Mouse (Mus musculus) midbrain, embryonic 11.5 days (tissue): ENCODE measurements at regions not wholly inside any gene's neighbourhood (a gene's known extent, or its start where the extent isn't known, plus 50 kb on each side); places are given as distances from the start of the nearest gene placed in this dataset.

Experiments used
- ATAC-seq: fragments of 200-750 bp; cut with Nextera tagmentation; 2 replicates; pipeline ENCODE4 v1.8.0; 2017; ENCODE audit warnings: moderate TSS enrichment, moderate library complexity; ENCODE audit not compliant: low FRiP score
- DNase-seq: peaks from one replicate; pipeline ENCODE4 v3.0.0; 2015; ENCODE audit warnings: low spot score; ENCODE audit errors: missing footprints
- H3K27ac ChIP-seq: fragments of 300-500 bp; sonication (generic); 2 replicates; pipeline ENCODE4 v1.5.1; 2014; ENCODE audit warnings: low read depth, low read length
- H3K27me3 ChIP-seq: fragments of 300-500 bp; sonication (generic); 2 replicates; pipeline ENCODE4 v1.6.1; 2014; ENCODE audit warnings: mild to moderate bottlenecking, low read length, moderate library complexity, mixed read lengths; ENCODE audit not compliant: control insufficient read depth, insufficient read depth
- H3K36me3 ChIP-seq: fragments of 300-500 bp; sonication (generic); 2 replicates; pipeline ENCODE4 v1.6.1; 2014; ENCODE audit warnings: mild to moderate bottlenecking, low read length, moderate library complexity, mixed read lengths; ENCODE audit not compliant: control insufficient read depth, insufficient read depth
- H3K4me1 ChIP-seq: fragments of 300-500 bp; sonication (generic); 2 replicates; pipeline ENCODE4 v1.6.1; 2014; ENCODE audit warnings: low read length; ENCODE audit not compliant: control insufficient read depth, insufficient read depth
- H3K4me2 ChIP-seq: fragments of 300-500 bp; sonication (generic); 2 replicates; pipeline ENCODE4 v1.6.1; 2014; ENCODE audit warnings: mild to moderate bottlenecking, moderate library complexity
- H3K4me3 ChIP-seq: fragments of 300-500 bp; sonication (generic); 2 replicates; pipeline ENCODE4 v1.5.1; 2014; ENCODE audit warnings: low read depth, low read length
- H3K9ac ChIP-seq: fragments of 300-500 bp; sonication (generic); 2 replicates; pipeline ENCODE4 v1.6.1; 2014; ENCODE audit warnings: low read length
- H3K9me3 ChIP-seq: fragments of 300-500 bp; sonication (generic); 2 replicates; pipeline ENCODE4 v1.6.1; 2016; ENCODE audit warnings: low read length; ENCODE audit not compliant: control insufficient read depth
- WGBS: fragments of 180-500 bp; shearing (Covaris S2); extraction: QIAGEN DNeasy Blood & Tissue Kit; methylation state at CpG from one replicate; pipeline ENCODE4 v1.1.7; 2014; 5-methylcytosine and 5-hydroxymethylcytosine counted together

DNA sequence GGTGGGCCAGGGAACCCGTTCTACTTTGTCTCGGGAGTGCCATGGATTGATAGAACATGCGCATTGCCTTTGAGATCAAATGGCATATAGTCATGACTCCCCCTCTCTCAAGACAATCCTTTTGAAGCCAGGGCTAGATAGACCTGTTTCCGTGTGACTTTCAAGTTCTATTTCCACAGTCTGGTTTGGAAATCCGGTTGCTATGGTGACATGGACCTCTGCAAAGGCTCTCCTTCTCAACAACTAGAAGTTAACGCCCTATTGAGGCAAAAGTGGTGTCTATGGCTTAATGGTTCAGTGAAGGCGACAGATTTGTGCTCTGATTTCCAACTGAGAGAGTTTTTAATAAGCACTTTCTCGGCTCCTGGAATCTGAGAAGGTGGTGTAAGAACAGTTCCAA, 371.2 kb downstream of the Gxylt1 start:
- no peak for DNase-seq
- Histone ChIP-seq H3K27me3 (no peaks in the 10 kb centered on the region), H3K27ac (no peak overlapping the region), H3K4me2 (no peak overlapping the region), H3K9me3 (no peaks in the 10 kb centered on the region), H3K4me1 (no peaks in the 10 kb centered on the region), H3K36me3 (no peaks in the 10 kb centered on the region), H3K9ac (no peak overlapping the region), H3K4me3 (no peak overlapping the region)
- WGBS, result 66% methylated on average over 8 of the region's 8 CpGs
- no peak for ATAC-seq

DNA sequence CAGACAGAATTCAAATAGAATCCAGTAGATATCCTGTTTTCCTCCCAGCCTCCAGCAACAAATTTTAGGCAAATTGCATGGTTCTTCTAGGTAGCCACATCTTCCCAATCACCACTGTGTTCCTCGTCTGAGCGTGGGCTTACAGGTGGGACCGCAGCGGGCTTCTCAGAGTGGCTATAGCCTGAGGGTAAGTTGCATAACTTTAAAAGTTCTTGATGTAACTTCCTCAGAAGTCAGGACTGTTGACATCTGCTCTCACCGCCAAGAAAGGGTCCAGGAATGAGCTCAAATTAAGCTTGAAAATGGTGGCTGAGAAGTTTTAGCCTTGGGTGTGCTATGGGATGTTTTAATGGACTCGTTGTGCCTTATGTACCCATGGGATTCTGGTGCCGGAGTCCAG, 377.7 kb downstream of the Gxylt1 start:
- Histone ChIP-seq H3K36me3 (no peaks in the 10 kb centered on the region), H3K9me3 (no peaks in the 10 kb centered on the region), H3K4me3 (no peak overlapping the region), H3K4me2 (no peak overlapping the region), H3K27me3 (no peaks in the 10 kb centered on the region), H3K9ac (no peak overlapping the region), H3K27ac (no peak overlapping the region), H3K4me1 (no peaks in the 10 kb centered on the region)
- ATAC-seq, result no peak
- DNase-seq, result no peak
- WGBS, result 89% methylated on average over 7 of the region's 7 CpGs

DNA sequence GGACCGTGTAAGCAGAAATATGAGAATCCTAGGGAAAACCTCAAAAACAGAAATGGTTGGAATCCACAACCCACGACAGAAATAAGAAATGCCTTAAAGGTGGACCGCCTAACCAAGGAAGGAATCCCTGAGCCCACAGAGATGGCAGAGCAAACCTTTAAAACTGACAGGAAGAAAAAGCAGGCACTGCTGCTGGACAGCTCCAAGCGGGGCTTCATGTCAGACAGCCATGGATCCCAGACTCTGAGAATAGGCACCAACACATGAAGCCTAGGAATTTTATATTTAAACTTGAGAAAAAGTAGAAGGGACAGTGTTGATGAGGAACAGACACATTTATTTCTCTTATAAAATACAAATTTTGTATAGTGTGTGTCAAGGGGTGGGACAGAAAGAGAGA, 379.1 kb downstream of the Gxylt1 start:
- Histone ChIP-seq H3K36me3 (no peaks in the 10 kb centered on the region), H3K27ac (no peak overlapping the region), H3K27me3 (no peaks in the 10 kb centered on the region), H3K4me1 (no peaks in the 10 kb centered on the region), H3K9ac (no peak overlapping the region), H3K4me3 (no peak overlapping the region), H3K9me3 (no peaks in the 10 kb centered on the region), H3K4me2 (no peak overlapping the region)
- DNase-seq (no peak), ATAC-seq (no peak)
- 67% methylated on average over 4 of the region's 4 CpGs for WGBS

DNA sequence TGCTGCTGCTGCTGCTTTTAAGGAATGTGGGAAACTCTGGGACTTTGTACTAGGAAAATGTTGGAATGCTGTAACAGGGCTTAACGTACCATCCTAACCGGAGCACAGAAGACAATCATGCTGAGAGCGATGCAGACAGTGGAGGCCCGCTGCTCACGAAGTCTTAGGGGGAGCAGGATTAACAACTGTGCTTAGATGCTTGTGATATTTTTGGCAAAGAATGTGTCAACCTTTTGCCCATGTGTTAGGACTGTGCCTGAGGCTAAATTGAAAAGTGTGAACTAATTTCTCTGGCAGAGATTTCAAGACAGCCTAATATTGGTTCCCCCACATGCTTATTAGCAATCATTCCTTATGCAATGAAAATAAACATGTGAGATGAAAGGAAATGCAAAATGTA, 398.5 kb downstream of the Gxylt1 start:
- Histone ChIP-seq H3K4me2 (no peak overlapping the region), H3K9ac (no peak overlapping the region), H3K27ac (no peak overlapping the region), H3K4me3 (no peak overlapping the region), H3K36me3 (no peaks in the 10 kb centered on the region), H3K4me1 (no peaks in the 10 kb centered on the region), H3K9me3 (no peaks in the 10 kb centered on the region), H3K27me3 (no peaks in the 10 kb centered on the region)
- no peak for ATAC-seq
- no peak for DNase-seq
- 82% methylated on average over 5 of the region's 5 CpGs for WGBS

DNA sequence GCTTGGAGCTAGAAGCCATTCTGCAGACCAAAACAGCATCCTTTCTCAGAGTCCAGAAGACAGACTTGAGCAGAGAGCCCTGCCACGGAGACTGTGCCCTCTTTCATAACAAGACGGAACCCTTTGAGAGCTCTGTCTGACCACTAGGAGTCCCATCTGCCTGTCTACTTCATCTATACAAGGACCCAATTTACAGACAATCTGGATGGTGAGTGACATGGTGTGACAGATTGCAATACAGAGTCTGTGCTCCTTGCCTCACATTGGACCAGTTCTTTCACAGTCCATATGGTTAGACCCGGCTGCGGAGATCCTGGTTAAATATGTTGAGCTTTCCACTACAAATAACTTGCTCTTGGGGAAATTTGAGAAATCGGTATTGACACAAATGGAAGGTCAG, 410.9 kb downstream of the Gxylt1 start:
- H3K4me3 ChIP-seq, result no peak overlapping the region
- no peaks in the 10 kb centered on the region for H3K4me1 ChIP-seq
- WGBS, result 83% methylated on average over 5 of the region's 5 CpGs
- no peak overlapping the region for H3K9ac ChIP-seq
- no peak overlapping the region for H3K27ac ChIP-seq
- no peak overlapping the region for H3K4me2 ChIP-seq
- H3K9me3 ChIP-seq, result no peaks in the 10 kb centered on the region
- no peaks in the 10 kb centered on the region for H3K27me3 ChIP-seq
- DNase-seq (no peak), ATAC-seq (no peak)
- H3K36me3 ChIP-seq, result no peaks in the 10 kb centered on the region

DNA sequence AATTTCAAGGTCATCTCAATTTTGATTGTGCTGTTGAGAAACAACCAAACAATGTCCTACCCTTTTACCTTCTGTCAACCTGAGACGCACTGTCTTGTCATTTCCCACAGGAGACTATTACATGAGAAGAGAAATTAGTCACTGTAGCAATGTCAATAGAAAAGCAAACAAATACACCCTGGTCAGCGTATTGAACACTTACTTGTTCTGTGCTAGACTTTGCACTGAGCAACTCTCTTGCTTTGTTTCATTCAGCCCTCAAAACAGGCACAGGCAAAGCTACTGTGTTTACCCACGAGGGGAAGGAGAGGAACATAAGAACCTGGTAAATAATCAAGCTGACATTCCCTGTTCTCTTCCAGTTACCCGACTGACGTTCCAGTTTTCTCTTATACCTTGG, 424.1 kb downstream of the Gxylt1 start:
- no peak for DNase-seq
- Histone ChIP-seq H3K27ac (no peak overlapping the region), H3K36me3 (no peaks in the 10 kb centered on the region), H3K4me1 (no peaks in the 10 kb centered on the region), H3K9ac (no peak overlapping the region), H3K4me3 (no peak overlapping the region), H3K9me3 (no peaks in the 10 kb centered on the region), H3K4me2 (no peak overlapping the region), H3K27me3 (no peaks in the 10 kb centered on the region)
- ATAC-seq, result no peak
- WGBS, result 79% methylated on average over 5 of the region's 5 CpGs

DNA sequence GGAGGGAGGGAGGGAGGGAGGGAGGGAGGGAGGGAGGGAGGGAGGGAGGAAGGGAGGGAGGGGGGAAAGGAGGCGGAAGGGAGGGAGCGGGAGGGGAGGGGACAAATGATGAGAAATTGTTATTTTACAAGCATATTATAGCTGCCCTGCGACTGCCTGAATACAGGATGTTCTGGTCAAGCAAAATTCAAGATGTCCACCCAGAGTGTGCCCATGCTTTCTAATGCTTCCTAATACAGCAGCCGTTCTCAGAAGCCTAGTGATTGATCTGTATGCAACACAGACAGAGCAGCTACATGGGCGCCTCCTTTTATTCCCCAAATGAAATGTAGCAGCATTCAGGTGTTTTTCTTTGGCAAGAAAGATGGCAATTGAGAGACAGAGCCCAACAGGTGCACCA, 434.9 kb downstream of the Gxylt1 start:
- H3K4me3 ChIP-seq, result no peak overlapping the region
- no peak overlapping the region for H3K27ac ChIP-seq
- no peaks in the 10 kb centered on the region for H3K27me3 ChIP-seq
- DNase-seq (no peak), ATAC-seq (no peak)
- no peaks in the 10 kb centered on the region for H3K4me1 ChIP-seq
- no peaks in the 10 kb centered on the region for H3K36me3 ChIP-seq
- WGBS, result 77% methylated on average over 5 of the region's 5 CpGs
- no peak overlapping the region for H3K9ac ChIP-seq
- H3K9me3 ChIP-seq, result no peaks in the 10 kb centered on the region
- no peak overlapping the region for H3K4me2 ChIP-seq

DNA sequence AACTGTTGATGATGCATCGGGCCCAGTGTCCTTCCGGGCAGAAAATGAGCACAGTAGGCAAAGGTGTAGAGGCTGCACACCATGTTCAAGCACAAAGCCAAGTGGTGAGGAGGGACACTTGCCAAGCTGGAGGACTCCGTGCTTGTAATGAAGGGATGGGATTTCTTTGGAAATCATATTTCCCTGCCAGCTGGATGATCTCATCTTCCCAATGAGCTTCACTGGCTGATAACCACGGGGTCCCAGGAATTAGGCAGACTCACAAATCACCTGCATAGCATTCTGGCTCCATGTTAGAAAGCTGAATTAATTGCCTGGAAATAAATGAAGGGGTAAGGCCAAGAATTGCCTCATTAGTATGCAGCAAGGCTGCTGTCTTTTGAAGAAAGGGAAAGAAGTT, 435.4 kb downstream of the Gxylt1 start:
- no peak overlapping the region for H3K9ac ChIP-seq
- ATAC-seq, result no peak

DNA sequence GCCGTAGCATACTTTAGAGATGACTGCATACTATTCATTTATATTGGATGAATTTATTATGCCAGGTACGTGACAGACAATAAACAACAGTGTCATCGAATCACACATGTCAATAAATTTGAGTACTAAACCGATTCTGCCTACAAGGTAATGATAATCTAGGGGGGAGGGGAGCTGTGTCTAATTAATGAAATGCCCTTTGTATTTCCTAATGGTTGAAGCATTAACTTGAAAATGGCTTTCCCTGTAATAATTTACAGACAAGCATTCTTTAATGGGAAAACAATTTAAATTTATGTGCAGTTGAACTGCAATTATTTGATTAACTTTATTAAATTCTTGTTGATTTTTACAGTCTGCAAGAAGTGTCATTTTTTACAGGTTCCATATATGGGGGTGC, 429.5 kb downstream of the Pdzrn4 start:
- no peaks in the 10 kb centered on the region for H3K27me3 ChIP-seq

More for the DNA sequence above, 435.4 kb downstream of the Gxylt1 start:
- Histone ChIP-seq H3K4me3 (no peak overlapping the region), H3K27ac (no peak overlapping the region), H3K36me3 (no peaks in the 10 kb centered on the region), H3K4me2 (no peak overlapping the region), H3K9me3 (no peaks in the 10 kb centered on the region), H3K4me1 (no peaks in the 10 kb centered on the region), H3K27me3 (no peaks in the 10 kb centered on the region)
- 75% methylated on average over 4 of the region's 4 CpGs for WGBS
- no peak for DNase-seq

More for the DNA sequence above, 429.5 kb downstream of the Pdzrn4 start:
- H3K27ac ChIP-seq, result no peak overlapping the region
- H3K4me1 ChIP-seq, result no peaks in the 10 kb centered on the region
- H3K36me3 ChIP-seq, result no peaks in the 10 kb centered on the region
- no peak overlapping the region for H3K9ac ChIP-seq
- no peak overlapping the region for H3K4me3 ChIP-seq
- H3K9me3 ChIP-seq, result no peaks in the 10 kb centered on the region
- no peak for ATAC-seq
- WGBS, result 86% methylated on average over 4 of the region's 4 CpGs
- DNase-seq, result no peak
- H3K4me2 ChIP-seq, result no peak overlapping the region
